In the genomic region with DNA sequence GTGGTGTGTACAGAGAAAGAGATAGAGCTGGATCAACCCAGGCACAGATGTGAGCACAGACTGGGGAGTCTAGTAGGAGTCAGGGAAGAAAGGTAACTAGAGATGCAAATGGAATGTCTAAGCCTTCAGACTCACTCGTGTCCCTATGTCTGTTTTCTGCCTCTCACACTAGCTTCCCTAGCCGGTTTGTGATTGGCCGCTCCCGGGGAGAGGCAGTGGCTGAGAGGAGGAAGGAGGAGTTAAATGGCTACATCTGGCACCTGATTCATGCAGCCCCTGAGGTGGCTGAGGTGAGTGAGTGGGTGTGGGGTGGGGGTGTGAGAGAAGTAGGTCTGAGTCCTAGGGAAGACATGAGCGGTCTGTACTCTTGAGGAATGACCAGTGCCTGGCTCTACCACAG, we compare ENCODE assay signal across 16 mouse cellular contexts. TPM values are rescaled to one million over a fixed set of nuclear protein-coding genes. Genes with fewer than 3 reads are reported as not detected.
A peak's percentile ranks its signal among the peaks of the same experiment; 100 is the strongest.
DNase-seq lines count a peak whose midpoint lies in the region; ATAC-seq lines count a peak whose summit lies in the region.
"Had no signal": no experiment of that assay in that cellular context is flagged by ENCODE, and none has a peak within 500 bp of the region (broad histone marks: within the 10 kb centered on the region; RNA-seq: fewer than 3 reads in every experiment).

No protein-coding gene starts in this region.

- no peak overlapping the region for H3K27ac ChIP-seq in limb, embryonic 13.5 days
- H3K27ac ChIP-seq in limb, embryonic 10.5 days: no peak overlapping the region
- H3K27ac ChIP-seq: embryonic facial prominence, embryonic 10.5 days; embryonic facial prominence, embryonic 13.5 days; forebrain, embryonic 12.5 days; forebrain, embryonic 15.5 days; heart, embryonic 15.5 days; hindbrain, embryonic 10.5 days; hindbrain, embryonic 13.5 days had no signal

- H3K4me2 ChIP-seq in limb, embryonic 13.5 days (replicated peaks): no peak overlapping the region
- H3K4me2 ChIP-seq: embryonic facial prominence, embryonic 13.5 days; forebrain, embryonic 12.5 days; forebrain, embryonic 15.5 days; heart, embryonic 12.5 days; heart, embryonic 15.5 days; hindbrain, embryonic 13.5 days had no signal

- peaks cover 82% of the 10 kb centered on the region for H3K36me3 ChIP-seq in limb, embryonic 13.5 days
- peaks cover 76% of the 10 kb centered on the region for H3K36me3 ChIP-seq in limb, embryonic 10.5 days

- H3K9ac ChIP-seq in limb, embryonic 13.5 days: no peak overlapping the region
- H3K9ac ChIP-seq: embryonic facial prominence, embryonic 13.5 days; forebrain, embryonic 12.5 days; forebrain, embryonic 15.5 days; heart, embryonic 12.5 days; heart, embryonic 15.5 days; hindbrain, embryonic 13.5 days had no signal

- H3K9me3 ChIP-seq in limb, embryonic 13.5 days: no peaks in the 10 kb centered on the region
- H3K9me3 ChIP-seq in limb, embryonic 10.5 days (replicated peaks): no peaks in the 10 kb centered on the region
- H3K9me3 ChIP-seq: embryonic facial prominence, embryonic 10.5 days; embryonic facial prominence, embryonic 13.5 days; forebrain, embryonic 12.5 days; forebrain, embryonic 15.5 days; heart, embryonic 12.5 days; heart, embryonic 15.5 days; hindbrain, embryonic 10.5 days; hindbrain, embryonic 13.5 days had no signal

- intact Hi-C loops in left cerebral cortex, postnatal 36 days (cut with DNase I): loop anchor here (1.0 kb wide), 1 partner anchor 63 kb away; no protein-coding TSS in a partner anchor

- H3K4me1 ChIP-seq in limb, embryonic 13.5 days: no peaks in the 10 kb centered on the region
- H3K4me1 ChIP-seq in limb, embryonic 10.5 days: no peaks in the 10 kb centered on the region
- H3K4me1 ChIP-seq: embryonic facial prominence, embryonic 13.5 days; forebrain, embryonic 12.5 days; forebrain, embryonic 15.5 days; hindbrain, embryonic 13.5 days had no signal

- H3K27me3 ChIP-seq in limb, embryonic 13.5 days: no peaks in the 10 kb centered on the region
- H3K27me3 ChIP-seq in limb, embryonic 10.5 days (ENCODE audit: low read depth, poor library complexity, severe bottlenecking): no peaks in the 10 kb centered on the region
- H3K27me3 ChIP-seq: CH12.LX; embryonic facial prominence, embryonic 13.5 days; forebrain, embryonic 12.5 days; forebrain, embryonic 15.5 days; heart, embryonic 12.5 days; heart, embryonic 15.5 days; hindbrain, embryonic 13.5 days had no signal

- no peak for DNase-seq in limb, embryonic 10.5 days (ENCODE audit: low spot score)
- DNase-seq in ES-CJ7 (ENCODE audit: low read depth, low spot score) (peak; percentile 63), R1 (ENCODE audit: low read depth, low spot score) (peak; percentile 63)
- DNase-seq in thymus, postnatal 25 days: no peak
- no peak for DNase-seq in left cerebral cortex, postnatal 36 days (ENCODE audit: low spot score in 2 of 2)

- 0 out of 2 replicates have a peak, but pooled peaks have one; percentile 32 for ATAC-seq in limb, embryonic 13.5 days (ENCODE audit: low FRiP score, low read depth)

- H3K4me3 ChIP-seq in limb, embryonic 13.5 days: no peak overlapping the region
- no peak overlapping the region for H3K4me3 ChIP-seq in limb, embryonic 10.5 days
- H3K4me3 ChIP-seq: embryonic facial prominence, embryonic 10.5 days; embryonic facial prominence, embryonic 13.5 days; erythroblast, embryonic 14.5 days; forebrain, embryonic 12.5 days; forebrain, embryonic 15.5 days; heart, embryonic 12.5 days; heart, embryonic 15.5 days; hindbrain, embryonic 10.5 days; hindbrain, embryonic 13.5 days had no signal

- WGBS in limb, embryonic 13.5 days: 81% methylated on average over 5 of the region's 5 CpGs
- 89% methylated on average over 5 of the region's 5 CpGs for WGBS in limb, embryonic 10.5 days

RNA-seq across cellular contexts. Expression of gene Ppp1r15b, which starts 28.8 kb away (rescaled TPM):
- polyA plus RNA-seq in limb, embryonic 13.5 days (2015; fragmentation: Nextera tagmentation; extraction: Ambion mirVana): 31.9 and 35.9 TPM in 2 replicates
- 52.3 and 52.7 TPM in 2 replicates for polyA plus RNA-seq in limb, embryonic 10.5 days (2016; fragmentation: Nextera tagmentation; extraction: Ambion mirVana)
- 10 to 100 TPM; 41.7 to 42.4 TPM for total RNA-seq in left cerebral cortex, postnatal 36 days (2021)

RNA-seq across cellular contexts. Expression of gene Pik3c2b, which starts 56.6 kb away (rescaled TPM):
- 6.8 and 7.1 TPM in 2 replicates for polyA plus RNA-seq in limb, embryonic 13.5 days (2015; fragmentation: Nextera tagmentation; extraction: Ambion mirVana)
- 6.1 and 7.4 TPM in 2 replicates for polyA plus RNA-seq in limb, embryonic 10.5 days (2016; fragmentation: Nextera tagmentation; extraction: Ambion mirVana)
- total RNA-seq in left cerebral cortex, postnatal 36 days (2021): 10 to 100 TPM; 12.4 to 18.6 TPM

Comparison
In these comparisons a context has a peak if more than half of its experiments do, and no peak if none do; other contexts are left out.
1. DNase-seq: peak in ES-CJ7 (single experiment) and R1 (single experiment); none in limb, embryonic 10.5 days (single experiment), thymus, postnatal 25 days (single experiment) and left cerebral cortex, postnatal 36 days (0 of 2).